Mouse (Mus musculus): ENCODE data around the gene Plekha1.

GRCm38 (mm10) chr7:130894931-130895617 is 29.5 kb downstream of the Plekha1 start:
- TF ChIP-seq POLR2A (IDR thresholded peaks at IDR 0.05; ENCODE audit: extremely low read depth, insufficient read depth, low read length) (no peak), CTCF (IDR thresholded peaks at IDR 0.05; ENCODE audit: extremely low read depth, insufficient read depth, low read length) (no peak)
